15 mouse cellular contexts compared by ENCODE assay signal in the genomic region with DNA sequence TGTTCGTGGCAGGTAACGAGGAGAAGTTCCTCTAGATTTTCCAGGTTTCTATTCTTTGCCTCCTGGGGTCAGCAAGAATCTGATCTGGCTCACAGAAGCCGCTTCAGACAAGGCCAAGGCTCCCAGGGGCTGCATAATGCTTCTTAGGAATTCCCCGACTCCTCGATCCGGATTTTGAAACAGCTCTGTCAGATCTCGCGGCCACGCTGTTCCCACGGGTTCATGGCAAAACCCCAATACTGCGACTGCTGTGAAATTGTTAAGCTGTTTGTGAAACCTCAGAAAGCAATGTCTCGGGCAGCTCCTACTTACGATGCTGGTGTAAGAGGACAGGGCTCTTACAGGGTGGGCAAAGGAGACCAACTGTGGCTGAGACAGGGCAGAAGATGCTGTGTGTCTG. TPM values are rescaled to one million over a fixed set of nuclear protein-coding genes. Genes with fewer than 3 reads are reported as not detected.
DNase-seq lines count a peak whose midpoint lies in the region; ATAC-seq and TF ChIP-seq lines count a peak whose summit lies in the region.
"Had no signal": no experiment of that assay in that cellular context is flagged by ENCODE, and none has a peak within 500 bp of the region (broad histone marks: within the 10 kb centered on the region; RNA-seq: fewer than 3 reads in every experiment).

No protein-coding gene starts in this region.

- no peak overlapping the region for H3K4me3 ChIP-seq in heart, embryonic 12.5 days
- H3K4me3 ChIP-seq in left cerebral cortex, adult 2 months, result no peak overlapping the region
- H3K4me3 ChIP-seq in CH12.LX (replicated peaks in 1 of 3; ENCODE audit: low read depth in 2 of 3, low read length in 2 of 3, poor library complexity in 1 of 3), result no peak overlapping the region
- H3K4me3 ChIP-seq: heart, adult 2 months; hindbrain, embryonic 15.5 days; liver, embryonic 13.5 days; midbrain, embryonic 12.5 days had no signal

- H3K4me2 ChIP-seq in heart, embryonic 12.5 days, result no peak overlapping the region
- peak overlapping the region; percentile 58 for H3K4me2 ChIP-seq in CH12.LX (ENCODE audit: insufficient read depth, low read depth, poor library complexity, severe bottlenecking)
- H3K4me2 ChIP-seq: hindbrain, embryonic 15.5 days; liver, embryonic 13.5 days; midbrain, embryonic 12.5 days had no signal

- dilution Hi-C loops in CH12.LX (cut with MboI; ENCODE audit: extremely low pct_ligation_motif_present, extremely low pct_unique_long_range_greater_than_20kb, low sequenced_read_pairs), result no loop called here

- no peaks in the 10 kb centered on the region for H3K27me3 ChIP-seq in heart, embryonic 12.5 days (replicated peaks)
- no peaks in the 10 kb centered on the region for H3K27me3 ChIP-seq in CH12.LX (replicated peaks)
- H3K27me3 ChIP-seq: hindbrain, embryonic 15.5 days; liver, embryonic 13.5 days; midbrain, embryonic 12.5 days had no signal

- no peak overlapping the region for H3K27ac ChIP-seq in heart, embryonic 12.5 days (ENCODE audit: poor library complexity, severe bottlenecking)
- no peak overlapping the region for H3K27ac ChIP-seq in left cerebral cortex, adult 2 months
- no peak overlapping the region for H3K27ac ChIP-seq in CH12.LX (ENCODE audit: insufficient read depth, low read depth)
- H3K27ac ChIP-seq: heart, adult 2 months; hindbrain, embryonic 15.5 days; liver, embryonic 13.5 days; midbrain, embryonic 12.5 days had no signal

- H3K9ac ChIP-seq in heart, embryonic 12.5 days, result no peak overlapping the region
- H3K9ac ChIP-seq in CH12.LX (ENCODE audit: insufficient read depth, low read depth), result no peak overlapping the region
- H3K9ac ChIP-seq: hindbrain, embryonic 15.5 days; liver, embryonic 13.5 days; midbrain, embryonic 12.5 days had no signal

- no peak; the same call in 1 of the 2 replicates for TF ChIP-seq RAD21 in CH12.LX (IDR thresholded peaks at IDR 0.05; ENCODE audit: low read depth, low read length)

- no peaks in the 10 kb centered on the region for H3K4me1 ChIP-seq in heart, embryonic 12.5 days (replicated peaks)
- H3K4me1 ChIP-seq in CH12.LX (ENCODE audit: control insufficient read depth in 1 of 2, insufficient read depth in 2 of 2), result peaks cover 9 to 36% of the 10 kb centered on the region in 2 experiments
- H3K4me1 ChIP-seq: hindbrain, embryonic 15.5 days; liver, embryonic 13.5 days; midbrain, embryonic 12.5 days had no signal

- in situ Hi-C loops in CH12.LX (cut with MboI; ENCODE audit: low pct_ligation_motif_present, low pct_unique_long_range_greater_than_20kb, low sequenced_read_pairs), result loop anchor here (5.0 kb wide), 2 partner anchors 170 to 250 kb away; no protein-coding TSS in a partner anchor

- no peaks in the 10 kb centered on the region; the same call in 1 of the 2 replicates for H3K9me3 ChIP-seq in heart, embryonic 12.5 days (replicated peaks)
- H3K9me3 ChIP-seq in CH12.LX (replicated peaks; ENCODE audit: low read length), result no peaks in the 10 kb centered on the region
- H3K9me3 ChIP-seq: hindbrain, embryonic 15.5 days; liver, embryonic 13.5 days had no signal

- TF ChIP-seq EP300 in CH12.LX (IDR thresholded peaks at IDR 0.05; ENCODE audit: low read length), result no peak

- TF ChIP-seq CTCF in left cerebral cortex, adult 2 months (IDR thresholded peaks at IDR 0.05), result no peak
- no peak for TF ChIP-seq CTCF in CH12.LX (conservative IDR thresholded peaks at IDR 0.05 in 1 of 2, IDR thresholded peaks at IDR 0.05 in 1 of 2; ENCODE audit: low read depth in 2 of 2, low read length in 2 of 2)
- TF ChIP-seq CTCF in brain, embryonic 14.5 days (IDR thresholded peaks at IDR 0.05; ENCODE audit: borderline replicate concordance, extremely low read depth, insufficient read depth, insufficient read length), result no peak

- H3K36me3 ChIP-seq in heart, embryonic 12.5 days, result no peaks in the 10 kb centered on the region
- no peaks in the 10 kb centered on the region for H3K36me3 ChIP-seq in CH12.LX (replicated peaks in 1 of 2; ENCODE audit: control insufficient read depth in 1 of 2, insufficient read depth in 1 of 2, low read length in 1 of 2)
- H3K36me3 ChIP-seq: hindbrain, embryonic 15.5 days; liver, embryonic 13.5 days; midbrain, embryonic 12.5 days had no signal

- intact Hi-C loops in left cerebral cortex, postnatal 4 days (cut with DNase I), result no loop called here
- intact Hi-C loops in left cerebral cortex, adult 2 months (cut with DNase I), result no loop called here

- 70% methylated on average over 13 of the region's 13 CpGs for WGBS in heart, embryonic 12.5 days

- no peaks in the 10 kb centered on the region for H3K79me2 ChIP-seq in CH12.LX (replicated peaks; ENCODE audit: control insufficient read depth, extremely low read depth, insufficient read depth, poor library complexity, severe bottlenecking)

- no peak for ATAC-seq in heart, embryonic 12.5 days (ENCODE audit: insufficient number of reproducible peaks, low FRiP score)
- ATAC-seq: intestine, postnatal 0 days had no signal

- no peak for TF ChIP-seq POLR2A in CH12.LX (IDR thresholded peaks at IDR 0.05; ENCODE audit: low read depth, low read length)
- no peak for TF ChIP-seq POLR2A in brain, embryonic 14.5 days (IDR thresholded peaks at IDR 0.05; ENCODE audit: borderline replicate concordance, extremely low read depth, insufficient read depth, insufficient read length, poor library complexity, severe bottlenecking)

- DNase-seq in heart, adult 11 months, result peak; percentile 87
- DNase-seq in left cerebral cortex, postnatal 4 days, result peak; percentile 24
- no peak for DNase-seq in left cerebral cortex, adult 2 months (ENCODE audit: extremely low spot score in 1 of 2, low spot score in 2 of 2)
- DNase-seq in CH12.LX (ENCODE audit: extremely low read depth), result peak; percentile 61
- DNase-seq in brain, embryonic 14.5 days (ENCODE audit: low read depth), result peak; percentile 63
- no peak for DNase-seq in embryo, embryonic 11 days
- DNase-seq: gastrocnemius, postnatal 10 days; heart, adult 2 months; liver, embryonic 13.5 days; right cerebral cortex, adult 18-20 months; thymus, adult 18-20 months had no signal

TF ChIP-seq in CH12.LX, 34 proteins besides CTCF, POLR2A, EP300 and RAD21 (continues in another document):
- TF ChIP-seq TCF12 (IDR thresholded peaks at IDR 0.05; ENCODE audit: low read depth, low read length) (no peak), MAX (IDR thresholded peaks at IDR 0.05; ENCODE audit: low read length) (peak; percentile 49; the same call in 1 of the 2 replicates), RCOR1 (conservative IDR thresholded peaks at IDR 0.05; ENCODE audit: low read depth, low read length) (no peak), MAFK (IDR thresholded peaks at IDR 0.05; ENCODE audit: insufficient replicate concordance, low read length) (no peak; the same call in 1 of the 2 replicates), MYC (IDR thresholded peaks at IDR 0.05; ENCODE audit: low read depth, low read length) (peak; percentile 70), PAX5 (IDR thresholded peaks at IDR 0.05; ENCODE audit: low read length) (no peak), HCFC1 (IDR thresholded peaks at IDR 0.05; ENCODE audit: low read depth, low read length) (no peak), NRF1 (IDR thresholded peaks at IDR 0.05; ENCODE audit: low read depth, low read length) (0 out of 2 replicates have a peak, but pooled peaks have one; percentile 7), SIN3A (IDR thresholded peaks at IDR 0.05; ENCODE audit: low read length) (0 out of 2 replicates have a peak, but pooled peaks have one; percentile 35), ZC3H11A (IDR thresholded peaks at IDR 0.05; ENCODE audit: low read depth, low read length) (no peak), TBP (conservative IDR thresholded peaks at IDR 0.05; ENCODE audit: low read depth, low read length) (no peak), BHLHE40 (IDR thresholded peaks at IDR 0.05; ENCODE audit: low read depth, low read length) (no peak), UBTF (IDR thresholded peaks at IDR 0.05; ENCODE audit: low read depth, low read length) (peak; percentile 69; the same call in 1 of the 2 replicates), MEF2A (IDR thresholded peaks at IDR 0.05; ENCODE audit: borderline replicate concordance, low read depth, low read length) (peak; percentile 20; the same call in 1 of the 2 replicates), KAT2A (IDR thresholded peaks at IDR 0.05; ENCODE audit: insufficient replicate concordance, low read length) (no peak), USF2 (conservative IDR thresholded peaks at IDR 0.05; ENCODE audit: low read depth, low read length) (no peak), GABPA (IDR thresholded peaks at IDR 0.05; ENCODE audit: insufficient replicate concordance, low read depth, low read length) (no peak), MXI1 (IDR thresholded peaks at IDR 0.05; ENCODE audit: low read depth, low read length) (0 out of 2 replicates have a peak, but pooled peaks have one; percentile 40), ELF1 (IDR thresholded peaks at IDR 0.05; ENCODE audit: low read depth, low read length) (no peak), ZKSCAN1 (IDR thresholded peaks at IDR 0.05; ENCODE audit: borderline replicate concordance, low read depth, low read length) (no peak), JUND (conservative IDR thresholded peaks at IDR 0.05; ENCODE audit: low read depth, low read length) (no peak), USF1 (IDR thresholded peaks at IDR 0.05; ENCODE audit: low read depth, low read length) (no peak), POLR2AphosphoS2 (IDR thresholded peaks at IDR 0.05; ENCODE audit: low read depth, low read length) (no peak), CHD1 (IDR thresholded peaks at IDR 0.05; ENCODE audit: low read depth, low read length) (no peak), ETS1 (conservative IDR thresholded peaks at IDR 0.05; ENCODE audit: low read depth, low read length) (no peak), JUN (IDR thresholded peaks at IDR 0.05; ENCODE audit: insufficient read depth, low read depth, low read length) (no peak), ZNF384 (IDR thresholded peaks at IDR 0.05; ENCODE audit: low read depth, low read length) (no peak), MAZ (IDR thresholded peaks at IDR 0.05; ENCODE audit: low read depth, low read length) (no peak), IRF4 (IDR thresholded peaks at IDR 0.05; ENCODE audit: low read depth, low read length) (no peak; the same call in 1 of the 2 replicates), E2F4 (IDR thresholded peaks at IDR 0.05; ENCODE audit: insufficient replicate concordance, low read depth, low read length) (no peak), CHD2 (IDR thresholded peaks at IDR 0.05; ENCODE audit: low read length) (0 out of 2 replicates have a peak, but pooled peaks have one; percentile 35)

RNA-seq across cellular contexts. Expression of a gene that starts 53.7 kb away (rescaled TPM):
- 9.6 and 11.6 TPM in 2 replicates for polyA plus RNA-seq in heart, embryonic 12.5 days (2016; fragmentation: Nextera tagmentation; extraction: Ambion mirVana)
- total RNA-seq in left cerebral cortex, postnatal 4 days (2021), result 10 to 100 TPM; 37.1 to 38.5 TPM
- total RNA-seq in left cerebral cortex, adult 2 months (2021), result 10 to 100 TPM; 12.8 to 13.1 TPM
- total RNA-seq in CH12.LX (2012; rRNA removed), result 11.2 and 13.4 TPM in 2 replicates
- total RNA-seq in CH12.LX (2014; rRNA removed), result 10.4 and 11.4 TPM in 2 replicates
- 19.9 and 20.9 TPM in 2 replicates for polyA plus RNA-seq in CH12.LX (2012; ENCODE audit: insufficient read length, low read depth)
- polyA plus RNA-seq in brain, embryonic 14.5 days (2012; rRNA removed), result 21.0 and 31.1 TPM in 2 replicates

Comparison
In these comparisons a context has a peak if more than half of its experiments do, and no peak if none do; other contexts are left out.
1. DNase-seq: peak in heart, adult 11 months (single experiment), left cerebral cortex, postnatal 4 days (single experiment), CH12.LX (single experiment) and brain, embryonic 14.5 days (single experiment); none in left cerebral cortex, adult 2 months (0 of 2) and embryo, embryonic 11 days (single experiment).